Mouse (Mus musculus) granulocyte monocyte progenitor cell, adult 5-6 weeks (primary cell): Measurements from ENCODE around the gene Myo10. TPM values are rescaled to one million over a fixed set of nuclear protein-coding genes. Genes with fewer than 3 reads are reported as not detected.
"Not testable (repeated sequence)": the region's sequence is repeated elsewhere in the genome, so short reads cannot be mapped to it uniquely, and the experiment has no call there.

Experiments
- ATAC-seq: replicated peaks from 2 replicates; pipeline ENCODE4 v1.8.0; 2016; ENCODE audit warnings: mild to moderate bottlenecking, moderate TSS enrichment, inconsistent platforms; ENCODE audit not compliant: poor library complexity, severe bottlenecking
- total RNA-seq, 2 experiments: library from RNA; stranded (forward) in 1 of 2; stranded (reverse) in 1 of 2; fragments of 200-712, 200-1000 nt in 1 of 2; fragments of >200 nt in 1 of 2; fragmentation: Nextera tagmentation in 1 of 2; gene quantifications; 2 replicates each; pipeline ENCODE4 v1.2.3; 2014 to 2017

Myo10 gene
- total RNA-seq, 2 experiments from 2014 or later = 3.3 to 8.9 TPM

- ATAC-seq = no peak
Observed at GRCm38 (mm10) chr15:25715218-25715995, 93.1 kb downstream of the Myo10 start.

DNA sequence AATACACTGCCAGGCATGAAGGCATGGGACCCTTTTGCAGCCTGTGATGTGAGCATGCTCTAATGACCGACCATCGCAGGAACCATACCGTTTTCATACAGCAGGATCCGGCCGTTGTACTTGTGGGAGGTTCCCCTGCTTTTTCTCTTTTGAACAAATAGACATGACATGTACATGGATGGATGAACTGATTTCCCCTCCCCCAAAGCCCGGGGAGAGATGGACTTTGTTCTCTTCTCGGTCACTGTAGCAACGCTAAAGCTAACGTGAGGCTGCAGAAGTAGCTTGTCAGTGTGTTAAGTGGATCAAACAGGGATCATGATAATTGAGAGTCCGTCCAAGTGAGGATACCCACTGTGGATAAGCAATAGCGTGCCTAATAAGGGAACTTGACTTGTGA lies 93.7 kb downstream of the Myo10 start:
- ATAC-seq = no peak

DNA sequence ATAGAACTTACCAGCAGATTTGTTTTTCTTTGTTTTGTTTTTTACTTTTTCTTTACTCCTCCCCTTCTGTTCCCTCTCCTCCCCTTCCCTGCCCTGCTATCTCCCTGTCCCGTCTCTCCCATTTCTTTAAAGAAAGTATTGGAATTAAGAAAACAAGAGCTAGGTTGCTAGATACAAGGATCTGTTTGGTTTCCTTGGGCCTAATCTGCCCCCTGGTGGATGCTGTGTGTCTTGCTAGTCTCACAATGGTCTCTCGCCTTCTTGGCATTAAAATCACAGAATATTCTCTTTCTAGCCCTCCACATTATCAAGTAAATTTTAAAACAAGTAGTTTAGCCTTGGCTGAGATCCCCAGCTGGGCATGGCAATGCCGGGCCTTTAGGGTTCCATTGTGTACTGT lies 94.7 kb downstream of the Myo10 start:
- ATAC-seq = peak; percentile 75

DNA sequence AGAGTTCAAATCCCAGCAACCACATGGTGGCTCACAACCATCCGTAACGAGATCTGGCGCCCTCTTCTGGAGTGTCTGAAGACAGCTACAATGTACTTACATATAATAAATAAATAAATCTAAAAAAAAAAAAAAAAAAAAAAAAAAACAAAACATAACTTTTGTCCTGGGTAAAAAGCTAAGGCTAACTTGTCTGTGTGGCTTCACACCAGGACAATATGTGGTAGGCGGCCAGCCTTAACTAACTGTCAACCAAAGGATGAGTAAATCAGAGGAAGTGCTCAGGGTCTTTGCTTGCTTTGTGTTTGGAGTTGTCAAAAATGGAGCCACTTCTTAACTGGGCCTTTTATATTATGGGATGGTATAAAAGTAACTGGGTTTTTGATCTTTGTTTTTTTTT lies 95.8 kb downstream of the Myo10 start:
- ATAC-seq = not testable (repeated sequence)

DNA sequence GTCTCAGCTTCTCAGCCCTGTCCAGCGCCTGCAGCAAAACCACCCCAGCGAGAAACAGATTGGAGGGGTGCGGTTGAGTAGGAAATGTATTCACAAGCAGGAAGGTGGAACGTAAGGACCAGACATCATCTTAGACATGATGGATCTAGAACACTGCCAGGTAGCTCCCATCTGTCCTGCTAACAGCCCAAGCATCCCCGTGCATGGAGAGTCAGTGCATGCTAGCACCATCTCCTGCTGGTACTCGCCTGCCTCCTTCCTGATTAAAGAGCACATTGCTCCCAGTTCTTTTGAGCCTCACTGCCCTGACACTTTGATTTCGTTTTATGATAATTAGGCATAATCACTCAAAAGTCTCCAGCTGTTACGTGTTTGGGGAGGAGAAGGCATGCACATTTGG lies 96.9 kb downstream of the Myo10 start:
- ATAC-seq = no peak

DNA sequence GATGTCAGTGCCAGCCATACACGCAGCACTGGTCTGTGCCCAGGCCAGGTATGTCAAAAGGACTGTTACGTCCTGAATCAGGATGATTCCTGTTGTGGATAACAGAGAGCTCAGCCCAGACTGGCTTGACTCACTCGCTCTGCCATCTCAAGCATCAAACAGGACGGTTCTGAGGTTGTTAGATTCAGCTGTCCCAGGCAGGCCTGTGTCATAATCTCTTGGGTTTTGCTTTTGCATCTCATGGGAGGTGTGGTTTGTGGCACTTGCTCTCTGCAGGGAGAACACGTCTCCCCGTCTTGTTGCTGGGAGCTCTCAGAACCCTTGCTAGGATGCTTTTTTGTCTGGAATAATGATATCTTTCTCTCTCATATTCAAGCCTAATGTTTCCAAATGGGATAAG lies 97.9 kb downstream of the Myo10 start:
- ATAC-seq = no peak

DNA sequence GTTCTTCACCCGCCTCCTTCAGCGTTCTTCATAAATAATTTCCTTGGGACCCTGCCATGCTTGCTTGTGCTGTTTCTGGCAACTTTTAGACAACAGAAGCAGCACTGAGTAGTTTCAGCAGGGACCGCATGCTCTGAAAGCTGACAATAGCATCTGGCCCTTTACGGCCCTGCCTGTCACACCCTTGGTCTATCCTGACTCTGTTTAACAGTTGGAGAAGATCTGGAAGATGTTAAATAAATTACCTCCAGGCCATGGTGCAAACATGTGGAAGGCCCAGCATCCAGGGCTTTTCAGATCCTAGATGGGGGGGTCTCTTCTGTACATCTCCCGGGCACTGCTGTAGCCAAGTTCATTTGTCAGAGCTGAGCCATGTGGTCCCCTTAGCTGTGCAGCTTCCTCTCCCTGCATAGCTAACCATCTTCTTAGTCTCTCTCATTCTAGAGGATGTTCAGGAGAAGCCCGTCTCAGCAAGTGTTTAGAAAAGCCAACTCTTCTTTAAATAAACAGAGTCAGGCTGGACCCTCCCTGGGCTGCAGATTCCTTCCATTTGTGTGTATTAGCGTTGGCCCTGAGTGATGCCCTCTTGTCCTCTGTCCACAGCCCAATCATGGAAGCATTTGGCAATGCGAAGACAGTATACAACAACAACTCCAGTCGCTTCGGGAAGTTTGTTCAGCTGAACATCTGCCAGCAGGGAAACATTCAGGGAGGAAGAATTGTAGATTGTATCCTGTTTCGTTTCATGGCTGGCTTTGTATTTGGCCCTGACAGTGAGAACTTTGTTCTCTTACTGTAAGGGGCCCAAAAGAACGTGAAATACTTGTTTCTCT lies 101.2 kb downstream of the Myo10 start:
- no peak for ATAC-seq

DNA sequence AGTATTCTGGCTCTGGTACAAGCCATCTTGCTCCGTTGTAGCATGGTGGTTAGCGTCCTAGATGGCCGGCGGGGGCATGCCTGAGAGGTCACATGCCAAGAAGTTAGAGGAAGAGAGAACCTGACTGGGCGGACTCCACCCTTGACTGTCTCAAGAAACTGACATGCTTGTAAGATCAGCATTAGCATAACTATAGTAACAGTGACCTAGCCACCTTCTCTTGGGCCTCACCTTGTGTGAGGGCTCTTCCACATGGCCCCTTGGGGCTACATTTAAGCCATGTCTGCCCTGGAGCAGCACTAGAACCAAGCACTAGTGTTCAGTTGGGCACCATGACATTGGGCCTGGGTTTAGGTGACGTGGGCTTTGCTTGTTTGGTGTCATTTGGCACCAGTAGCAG lies 102.2 kb downstream of the Myo10 start:
- no peak for ATAC-seq

DNA sequence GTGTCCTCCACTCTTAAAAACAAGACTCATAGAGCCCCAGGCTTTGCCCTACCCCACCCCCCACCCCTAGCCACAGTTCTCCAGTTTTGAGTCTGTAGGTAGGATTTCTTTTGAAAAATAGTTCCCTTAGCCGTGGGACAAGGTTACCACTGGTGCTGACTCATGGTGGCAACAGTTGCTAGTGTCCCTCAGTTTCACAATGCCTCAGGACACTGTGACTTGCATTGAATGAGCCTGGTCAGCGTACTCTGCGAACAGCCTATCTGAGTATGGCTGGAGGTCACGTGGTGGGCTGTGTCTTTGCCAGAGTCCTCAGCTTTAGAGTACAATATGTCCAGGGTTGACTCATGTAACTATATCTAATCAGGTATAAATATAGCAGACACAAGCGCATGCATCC lies 104.5 kb downstream of the Myo10 start:
- ATAC-seq = peak; percentile 94

GRCm38 (mm10) chr15:25728501-25728900 lies 106.2 kb downstream of the Myo10 start:
- ATAC-seq = no peak

DNA sequence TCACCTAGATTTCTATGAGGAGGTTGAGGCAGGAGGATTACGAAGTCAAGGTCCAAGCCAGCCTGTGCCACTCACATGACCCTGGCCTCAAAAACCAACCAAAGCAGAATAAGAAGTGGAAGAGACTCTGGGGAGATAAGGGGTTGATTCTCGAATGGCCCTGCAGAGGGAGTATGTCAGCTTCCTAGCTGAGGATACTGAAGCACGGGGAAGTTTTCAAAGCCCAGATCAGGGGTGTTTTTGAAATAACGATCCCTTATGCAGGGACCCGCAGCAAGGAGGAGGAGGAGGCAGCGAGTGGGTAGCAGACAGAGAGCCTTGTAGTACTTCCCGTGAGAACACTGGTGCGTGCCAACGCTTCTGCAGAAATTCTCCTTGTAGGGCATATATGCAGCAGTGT lies 108.7 kb downstream of the Myo10 start:
- peak; percentile 36 for ATAC-seq

DNA sequence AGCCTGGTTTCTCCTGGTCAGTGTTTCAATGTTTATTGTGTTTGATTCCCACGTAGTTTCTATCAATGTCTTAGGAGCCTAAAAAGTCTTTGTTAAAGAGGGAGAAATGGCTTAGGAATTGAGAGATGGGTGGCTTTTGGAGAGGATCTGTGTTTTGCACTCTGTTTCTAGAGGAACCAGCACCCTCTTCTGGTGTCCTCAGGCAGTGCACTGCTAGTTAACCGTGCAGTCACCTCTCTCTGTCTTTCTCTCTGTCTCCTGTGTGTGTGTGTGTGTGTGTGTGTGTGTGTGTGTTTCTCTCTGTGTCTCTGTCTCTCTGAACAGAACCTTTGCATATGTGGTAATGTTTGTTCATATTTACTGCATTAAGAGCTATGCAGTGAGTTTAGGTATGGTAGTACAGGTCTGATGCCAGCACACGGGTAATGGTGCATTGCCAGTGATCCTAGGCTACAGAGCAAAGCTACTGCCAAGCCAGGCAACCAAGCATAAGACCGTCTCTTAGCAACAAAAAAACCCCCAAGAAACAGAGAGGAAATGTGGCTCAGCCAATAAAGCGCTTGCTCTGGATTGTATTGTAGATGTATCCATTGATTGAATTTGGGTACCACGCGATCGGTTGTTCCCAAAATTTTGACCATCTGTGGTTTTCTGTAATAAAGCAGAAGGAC lies 110.6 kb downstream of the Myo10 start:
- ATAC-seq = peak; percentile 45; the same call in 1 of the 2 replicates

DNA sequence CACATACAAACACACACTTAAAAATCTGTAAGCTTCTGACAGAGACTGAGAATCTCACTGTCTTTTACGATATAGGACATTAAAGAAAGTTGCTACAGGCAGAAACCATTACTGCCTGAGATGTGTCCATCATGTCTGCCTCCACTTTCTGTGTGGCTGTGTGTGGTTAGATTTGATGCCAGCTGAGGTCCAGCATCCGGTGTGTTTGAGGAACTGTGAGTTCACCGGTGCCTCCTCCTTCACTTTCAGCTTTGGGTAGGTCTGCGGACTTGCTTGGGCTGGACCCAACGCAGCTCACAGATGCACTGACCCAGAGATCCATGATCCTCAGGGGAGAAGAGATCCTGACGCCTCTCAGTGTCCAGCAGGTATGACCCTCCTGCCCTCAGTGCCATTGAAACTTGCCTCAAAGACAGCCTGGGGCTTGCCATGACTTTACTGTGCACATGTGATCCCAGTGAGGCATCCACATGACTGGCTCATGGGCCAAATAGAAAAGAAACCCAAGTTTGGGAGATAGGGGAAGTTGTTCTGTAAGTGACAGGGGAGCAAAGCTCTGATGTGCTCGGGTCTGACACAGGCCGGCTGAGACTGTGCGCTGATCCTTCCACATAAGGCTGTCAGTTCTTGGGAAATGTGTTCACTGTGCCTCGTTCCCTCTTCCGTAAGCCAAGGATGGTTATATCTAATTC lies 111.6 kb downstream of the Myo10 start:
- peak; percentile 90 for ATAC-seq

DNA sequence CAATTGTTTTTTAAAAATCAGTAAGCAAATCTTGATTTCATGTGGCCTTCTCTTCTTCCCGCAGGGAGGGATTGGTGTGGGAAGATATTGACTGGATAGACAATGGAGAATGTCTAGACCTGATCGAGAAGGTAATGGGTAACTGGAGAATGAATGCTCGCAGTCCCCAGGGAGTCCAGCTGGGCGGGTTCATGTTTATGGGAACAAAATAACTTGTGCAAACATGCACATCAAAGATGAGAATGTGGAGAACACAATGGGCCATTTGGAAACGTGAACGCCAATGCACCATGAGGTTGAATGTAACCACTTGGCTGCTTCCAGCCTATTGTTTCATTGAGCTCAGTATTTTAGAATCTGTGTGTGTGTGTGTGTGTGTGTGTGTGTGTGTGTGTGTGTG lies 114.2 kb downstream of the Myo10 start:
- ATAC-seq = no peak

- ATAC-seq = no peak
Observed at GRCm38 (mm10) chr15:25740271-25740670, 117.9 kb downstream of the Myo10 start.

DNA sequence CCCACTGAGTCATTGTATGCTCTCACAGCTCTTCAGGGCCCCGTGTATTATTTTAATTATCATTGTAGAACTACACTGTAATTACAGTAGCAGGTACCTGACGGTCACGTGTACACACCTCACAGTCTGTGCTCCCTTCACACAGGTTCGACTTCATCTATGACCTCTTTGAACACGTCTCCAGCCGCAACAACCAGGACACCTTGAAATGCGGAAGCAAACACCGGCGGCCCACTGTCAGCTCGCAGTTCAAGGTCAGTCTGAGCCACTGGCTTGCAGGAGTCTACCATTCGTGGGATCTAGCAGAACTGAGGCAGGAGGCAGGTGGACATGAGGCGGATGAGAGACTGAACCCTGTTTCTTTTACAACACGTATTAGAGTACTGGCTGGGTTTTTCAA lies 119.9 kb downstream of the Myo10 start:
- no peak for ATAC-seq

DNA sequence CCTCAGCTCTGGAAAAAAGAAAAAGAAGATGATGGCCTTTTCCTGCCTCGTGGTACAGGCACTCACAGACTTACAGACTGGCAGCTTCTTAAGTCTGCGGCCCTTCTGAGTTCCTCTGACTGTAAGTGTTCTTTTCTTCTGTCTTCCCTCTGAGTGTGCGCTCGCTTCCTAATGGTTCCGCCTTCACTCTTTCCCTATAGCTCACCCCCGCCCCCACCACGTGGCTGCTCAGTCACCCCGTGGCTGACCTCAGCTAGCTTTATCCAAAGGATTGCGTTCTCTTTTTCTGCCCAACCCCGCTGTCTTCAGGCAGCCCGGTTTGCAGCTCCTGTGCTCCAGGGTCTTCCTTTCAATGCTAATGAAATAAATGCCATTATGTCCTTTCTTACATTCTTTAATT lies 129.2 kb downstream of the Myo10 start:
- no peak for ATAC-seq

DNA sequence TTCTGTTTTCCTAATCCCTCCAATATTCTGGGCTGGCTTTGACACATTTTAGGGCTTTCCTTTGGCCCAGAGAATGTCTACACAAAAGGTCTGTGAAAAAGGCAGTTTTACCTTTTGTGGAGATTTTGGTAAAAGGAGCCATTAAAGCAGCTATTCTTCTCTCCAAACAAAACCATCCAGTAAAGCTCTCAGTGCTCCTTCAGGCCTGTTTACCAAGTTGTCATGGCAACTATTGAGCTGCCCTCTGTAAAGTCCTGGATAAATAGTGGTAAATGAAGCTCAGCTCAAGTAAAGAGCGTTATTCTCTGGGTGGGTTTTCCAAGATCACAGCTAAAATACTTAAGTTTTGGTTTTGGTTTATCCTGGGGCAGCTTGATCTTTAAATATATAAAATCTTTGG lies 130.3 kb downstream of the Myo10 start:
- ATAC-seq = no peak

- ATAC-seq = no peak
Observed at GRCm38 (mm10) chr15:25753003-25753402, 130.7 kb downstream of the Myo10 start.

- no peak for ATAC-seq
Observed at GRCm38 (mm10) chr15:25753878-25754277, 131.6 kb downstream of the Myo10 start.
